8 mouse cellular contexts compared by ENCODE assay signal in genomic region chr11:59201216-59202002, GRCm38 (mm10). TPM values are rescaled to one million over a fixed set of nuclear protein-coding genes. Genes with fewer than 3 reads are reported as not detected.
DNase-seq lines count a peak whose midpoint lies in the region; ATAC-seq and TF ChIP-seq lines count a peak whose summit lies in the region.

No protein-coding gene starts in this region.

- DNase-seq in heart, postnatal 0 days (ENCODE audit: low spot score): no peak
- no peak for DNase-seq in heart, adult 18-20 months
- no peak for DNase-seq in midbrain, embryonic 14.5 days
- no peak for DNase-seq in thymus, postnatal 25 days
- no peak for DNase-seq in thymus, postnatal 0 days (ENCODE audit: low spot score)
- DNase-seq in kidney, postnatal 36 days: no peak

- TF ChIP-seq CTCF in heart, postnatal 0 days (IDR thresholded peaks at IDR 0.05; ENCODE audit: low read depth): no peak
- no peak for TF ChIP-seq CTCF in bone marrow, adult 2 months (IDR thresholded peaks at IDR 0.05; ENCODE audit: control insufficient read depth, insufficient read depth, low read length)

- H3K9me3 ChIP-seq in heart, postnatal 0 days (replicated peaks; ENCODE audit: control insufficient read depth, low read length): no peaks in the 10 kb centered on the region
- no peaks in the 10 kb centered on the region for H3K9me3 ChIP-seq in hindbrain, embryonic 15.5 days
- no peaks in the 10 kb centered on the region for H3K9me3 ChIP-seq in midbrain, embryonic 14.5 days (ENCODE audit: control insufficient read depth, low read length)

- no peak for TF ChIP-seq POLR2A in bone marrow, adult 2 months (IDR thresholded peaks at IDR 0.05; ENCODE audit: borderline replicate concordance, control insufficient read depth, low read depth, low read length)

- H3K27me3 ChIP-seq in heart, postnatal 0 days (ENCODE audit: control insufficient read depth, insufficient read depth, low read length): no peaks in the 10 kb centered on the region
- H3K27me3 ChIP-seq in hindbrain, embryonic 15.5 days: no peaks in the 10 kb centered on the region
- no peaks in the 10 kb centered on the region for H3K27me3 ChIP-seq in midbrain, embryonic 14.5 days (ENCODE audit: control insufficient read depth, insufficient read depth, low read length)

- peaks cover 22% of the 10 kb centered on the region for H3K36me3 ChIP-seq in heart, postnatal 0 days (replicated peaks; ENCODE audit: control insufficient read depth, insufficient read depth, low read length)
- H3K36me3 ChIP-seq in hindbrain, embryonic 15.5 days: peaks cover 11% of the 10 kb centered on the region; the same call in 1 of the 2 replicates
- peaks cover 22% of the 10 kb centered on the region for H3K36me3 ChIP-seq in midbrain, embryonic 14.5 days (ENCODE audit: control insufficient read depth, insufficient read depth, low read length)

- TF ChIP-seq EP300 in heart, postnatal 0 days (IDR thresholded peaks at IDR 0.05; ENCODE audit: low read depth): no peak

- H3K4me1 ChIP-seq in heart, postnatal 0 days (ENCODE audit: control insufficient read depth, insufficient read depth): peaks cover 15% of the 10 kb centered on the region
- H3K4me1 ChIP-seq in bone marrow, adult 2 months (ENCODE audit: control insufficient read depth, insufficient read depth, low read length): no peaks in the 10 kb centered on the region; the same call in none of the 2 replicates
- peaks cover 21% of the 10 kb centered on the region for H3K4me1 ChIP-seq in hindbrain, embryonic 15.5 days (replicated peaks)
- H3K4me1 ChIP-seq in midbrain, embryonic 14.5 days (ENCODE audit: control insufficient read depth, insufficient read depth, low read length): peaks cover 14% of the 10 kb centered on the region

- H3K4me2 ChIP-seq in heart, postnatal 0 days (ENCODE audit: low read depth, low read length): peak overlapping the region; percentile 77
- peak overlapping the region; percentile 85 for H3K4me2 ChIP-seq in hindbrain, embryonic 15.5 days
- peak overlapping the region; percentile 89 for H3K4me2 ChIP-seq in midbrain, embryonic 14.5 days (ENCODE audit: low read length)

- 0 out of 2 replicates have a peak, but pooled peaks have one; percentile 1 for ATAC-seq in heart, postnatal 0 days (ENCODE audit: insufficient read depth, low read depth)
- no peak for ATAC-seq in hindbrain, embryonic 15.5 days (ENCODE audit: low FRiP score, low read depth)
- ATAC-seq in midbrain, embryonic 14.5 days (ENCODE audit: low FRiP score, low TSS enrichment): no peak

- peak overlapping the region; percentile 87 for H3K4me3 ChIP-seq in heart, postnatal 0 days (ENCODE audit: low read depth, low read length)
- H3K4me3 ChIP-seq in bone marrow, adult 2 months (replicated peaks; ENCODE audit: control insufficient read depth, low read depth, low read length): peak overlapping the region; percentile 87
- peak overlapping the region; percentile 72 for H3K4me3 ChIP-seq in hindbrain, embryonic 15.5 days
- peak overlapping the region; percentile 72 for H3K4me3 ChIP-seq in midbrain, embryonic 14.5 days (replicated peaks; ENCODE audit: low read depth, low read length)

- WGBS in heart, postnatal 0 days: 24% methylated on average over 16 of the region's 16 CpGs
- 8% methylated on average over 16 of the region's 16 CpGs for WGBS in bone marrow, adult 2 months
- 37% methylated on average over 16 of the region's 16 CpGs for WGBS in hindbrain, embryonic 15.5 days
- 38% methylated on average over 16 of the region's 16 CpGs for WGBS in midbrain, embryonic 14.5 days

- peak overlapping the region; percentile 77 for H3K27ac ChIP-seq in heart, postnatal 0 days (ENCODE audit: low read depth)
- peak overlapping the region; percentile 87 for H3K27ac ChIP-seq in bone marrow, adult 2 months (ENCODE audit: control insufficient read depth, insufficient read depth, low read depth, low read length, poor library complexity)
- peak overlapping the region; percentile 62 for H3K27ac ChIP-seq in hindbrain, embryonic 15.5 days (replicated peaks)
- H3K27ac ChIP-seq in midbrain, embryonic 14.5 days (replicated peaks; ENCODE audit: low read depth, low read length): no peak overlapping the region

- peak overlapping the region; percentile 78 for H3K9ac ChIP-seq in heart, postnatal 0 days (replicated peaks; ENCODE audit: low read depth, low read length)
- peak overlapping the region; percentile 71 for H3K9ac ChIP-seq in hindbrain, embryonic 15.5 days
- peak overlapping the region; percentile 58 for H3K9ac ChIP-seq in midbrain, embryonic 14.5 days (replicated peaks; ENCODE audit: low read length)

RNA-seq across cellular contexts. Expression of gene Mrpl55, which starts 0.9 kb away (rescaled TPM):
- 174 and 187 TPM in 2 replicates for total RNA-seq in heart, postnatal 0 days (2014; rRNA removed; ENCODE audit: low replicate concordance)
- 196 and 199 TPM in 2 replicates for polyA plus RNA-seq in heart, postnatal 0 days (2015; fragmentation: Nextera tagmentation; extraction: Ambion mirVana)
- 100 to 1,000 TPM; 122 to 133 TPM for total RNA-seq in heart, adult 18-20 months (2021)
- 17.6 and 28.0 TPM in 2 replicates for polyA plus RNA-seq in bone marrow, adult 2 months (2011; ENCODE audit: insufficient read depth, insufficient read length, low replicate concordance, missing spikeins)
- 93.3 and 103 TPM in 2 replicates for polyA plus RNA-seq in hindbrain, embryonic 15.5 days (2015; fragmentation: Nextera tagmentation; extraction: Ambion mirVana)
- 87.7 and 108 TPM in 2 replicates for polyA plus RNA-seq in midbrain, embryonic 14.5 days (2014; fragmentation: Nextera tagmentation; extraction: Ambion mirVana)
- polyA plus RNA-seq in thymus, postnatal 0 days (2015; fragmentation: Nextera tagmentation; extraction: Ambion mirVana): 106 and 110 TPM in 2 replicates

RNA-seq across cellular contexts. Expression of gene 2310033P09Rik, which starts 6.7 kb away (rescaled TPM):
- total RNA-seq in heart, postnatal 0 days (2014; rRNA removed; ENCODE audit: low replicate concordance): 1.6 TPM in 1 of 2 replicates, not detected in the other
- polyA plus RNA-seq in heart, postnatal 0 days (2015; fragmentation: Nextera tagmentation; extraction: Ambion mirVana): 19.9 and 21.4 TPM in 2 replicates
- total RNA-seq in heart, adult 18-20 months (2021): 10 to 100 TPM in 1 of 2 experiments, 1 to 10 TPM in 1; 9.9 to 11.8 TPM
- 19.0 and 32.8 TPM in 2 replicates for polyA plus RNA-seq in bone marrow, adult 2 months (2011; ENCODE audit: insufficient read depth, insufficient read length, low replicate concordance, missing spikeins)
- 27.7 and 28.6 TPM in 2 replicates for polyA plus RNA-seq in hindbrain, embryonic 15.5 days (2015; fragmentation: Nextera tagmentation; extraction: Ambion mirVana)
- 23.7 and 26.7 TPM in 2 replicates for polyA plus RNA-seq in midbrain, embryonic 14.5 days (2014; fragmentation: Nextera tagmentation; extraction: Ambion mirVana)
- 36.6 and 45.7 TPM in 2 replicates for polyA plus RNA-seq in thymus, postnatal 0 days (2015; fragmentation: Nextera tagmentation; extraction: Ambion mirVana)

RNA-seq across cellular contexts. Expression of gene Guk1, which starts 9.4 kb away (rescaled TPM):
- total RNA-seq in heart, postnatal 0 days (2014; rRNA removed; ENCODE audit: low replicate concordance): 47.5 and 60.3 TPM in 2 replicates
- 138 and 146 TPM in 2 replicates for polyA plus RNA-seq in heart, postnatal 0 days (2015; fragmentation: Nextera tagmentation; extraction: Ambion mirVana)
- total RNA-seq in heart, adult 18-20 months (2021): 100 to 1,000 TPM; 108 to 133 TPM
- 40.5 and 53.7 TPM in 2 replicates for polyA plus RNA-seq in bone marrow, adult 2 months (2011; ENCODE audit: insufficient read depth, insufficient read length, low replicate concordance, missing spikeins)
- polyA plus RNA-seq in hindbrain, embryonic 15.5 days (2015; fragmentation: Nextera tagmentation; extraction: Ambion mirVana): 245 and 247 TPM in 2 replicates
- polyA plus RNA-seq in midbrain, embryonic 14.5 days (2014; fragmentation: Nextera tagmentation; extraction: Ambion mirVana): 205 and 261 TPM in 2 replicates
- 92.3 and 93.0 TPM in 2 replicates for polyA plus RNA-seq in thymus, postnatal 0 days (2015; fragmentation: Nextera tagmentation; extraction: Ambion mirVana)

RNA-seq across cellular contexts. Expression of gene Gjc2, which starts 18.4 kb away (rescaled TPM):
- 0.08 and 0.12 TPM in 2 replicates for total RNA-seq in heart, postnatal 0 days (2014; rRNA removed; ENCODE audit: low replicate concordance)
- polyA plus RNA-seq in heart, postnatal 0 days (2015; fragmentation: Nextera tagmentation; extraction: Ambion mirVana): 0.63 and 0.75 TPM in 2 replicates
- total RNA-seq in heart, adult 18-20 months (2021): under 1 TPM; 0.54 to 0.77 TPM
- not detected in 2 replicates for polyA plus RNA-seq in bone marrow, adult 2 months (2011; ENCODE audit: insufficient read depth, insufficient read length, low replicate concordance, missing spikeins)
- 0.30 and 0.39 TPM in 2 replicates for polyA plus RNA-seq in hindbrain, embryonic 15.5 days (2015; fragmentation: Nextera tagmentation; extraction: Ambion mirVana)
- 0.18 TPM in 1 of 2 replicates, not detected in the other for polyA plus RNA-seq in midbrain, embryonic 14.5 days (2014; fragmentation: Nextera tagmentation; extraction: Ambion mirVana)
- polyA plus RNA-seq in thymus, postnatal 0 days (2015; fragmentation: Nextera tagmentation; extraction: Ambion mirVana): 0.18 and 0.26 TPM in 2 replicates

RNA-seq across cellular contexts. Expression of gene Arf1, which starts 26.7 kb away (rescaled TPM):
- 336 and 378 TPM in 2 replicates for total RNA-seq in heart, postnatal 0 days (2014; rRNA removed; ENCODE audit: low replicate concordance)
- polyA plus RNA-seq in heart, postnatal 0 days (2015; fragmentation: Nextera tagmentation; extraction: Ambion mirVana): 533 and 540 TPM in 2 replicates
- total RNA-seq in heart, adult 18-20 months (2021): 100 to 1,000 TPM; 261 to 267 TPM
- polyA plus RNA-seq in bone marrow, adult 2 months (2011; ENCODE audit: insufficient read depth, insufficient read length, low replicate concordance, missing spikeins): 72.4 and 90.6 TPM in 2 replicates
- 620 and 653 TPM in 2 replicates for polyA plus RNA-seq in hindbrain, embryonic 15.5 days (2015; fragmentation: Nextera tagmentation; extraction: Ambion mirVana)
- 594 and 613 TPM in 2 replicates for polyA plus RNA-seq in midbrain, embryonic 14.5 days (2014; fragmentation: Nextera tagmentation; extraction: Ambion mirVana)
- polyA plus RNA-seq in thymus, postnatal 0 days (2015; fragmentation: Nextera tagmentation; extraction: Ambion mirVana): 488 and 519 TPM in 2 replicates
